Mouse (Mus musculus) liver, embryonic 14.5 days (tissue): ENCODE measurements around the gene Gm10447.

Source experiments
- CTCF ChIP-seq: IDR thresholded peaks from 2 replicates; pipeline ENCODE4 v1.5.1; 2016; ENCODE audit warnings: antibody characterized with exemption, low read depth, control low read depth
- EP300 ChIP-seq: IDR thresholded peaks from 2 replicates; pipeline ENCODE4 v1.6.1; 2016; ENCODE audit warnings: antibody characterized with exemption, low read depth

- TF ChIP-seq CTCF (no peak), EP300 (no peak)
These were observed 5.5 kb downstream of the Gm10447 start for GRCm38 (mm10) chr11:53451361-53451760.
